Mouse (Mus musculus): ENCODE measurements around the gene Gpr156. TPM values are rescaled to one million over a fixed set of nuclear protein-coding genes. Genes with fewer than 3 reads are reported as not detected.
A peak's percentile ranks its signal among the peaks of the same experiment; 100 is the strongest.

Gpr156 gene
- total and polyA plus RNA-seq, 3 experiments: 0.08 to 0.09 TPM; not detected in 1

- Histone ChIP-seq H3K9ac (ENCODE audit: insufficient read depth, low read depth) (no peak overlapping the region), H3K27me3 (replicated peaks) (no peaks in the 10 kb centered on the region), H3K36me3 (replicated peaks in 1 of 2; ENCODE audit: control insufficient read depth in 1 of 2, insufficient read depth in 1 of 2, low read length in 1 of 2) (no peaks in the 10 kb centered on the region), H3K4me2 (ENCODE audit: insufficient read depth, low read depth, poor library complexity, severe bottlenecking) (no peak overlapping the region), H3K9me3 (replicated peaks; ENCODE audit: low read length) (no peaks in the 10 kb centered on the region), H3K4me1 (ENCODE audit: control insufficient read depth in 1 of 2, insufficient read depth in 2 of 2) (peaks cover 8 to 28% of the 10 kb centered on the region in 2 experiments), H3K4me3 (replicated peaks in 1 of 3; ENCODE audit: low read depth in 2 of 3, low read length in 2 of 3, poor library complexity in 1 of 3) (no peak overlapping the region), H3K79me2 (replicated peaks; ENCODE audit: control insufficient read depth, extremely low read depth, insufficient read depth, poor library complexity, severe bottlenecking) (no peaks in the 10 kb centered on the region), H3K27ac (ENCODE audit: insufficient read depth, low read depth) (no peak overlapping the region)
- DNase-seq (ENCODE audit: extremely low read depth): no peak
- in situ Hi-C loops (cut with MboI; ENCODE audit: low pct_ligation_motif_present, low pct_unique_long_range_greater_than_20kb, low sequenced_read_pairs): loop anchor here (25.0 kb wide), 1 partner anchor 499 kb away; the partner anchor contains the start of gene Timmdc1
- TF ChIP-seq MXI1 (IDR thresholded peaks at IDR 0.05; ENCODE audit: low read depth, low read length) (0 out of 2 replicates have a peak, but pooled peaks have one; percentile 21), PAX5 (IDR thresholded peaks at IDR 0.05; ENCODE audit: low read length) (no peak)
- dilution Hi-C loops (cut with MboI; ENCODE audit: extremely low pct_ligation_motif_present, extremely low pct_unique_long_range_greater_than_20kb, low sequenced_read_pairs): no loop called here
Measured at GRCm38 (mm10) chr16:38012891-38013290, 96.6 kb downstream of the Gpr156 start.

DNA sequence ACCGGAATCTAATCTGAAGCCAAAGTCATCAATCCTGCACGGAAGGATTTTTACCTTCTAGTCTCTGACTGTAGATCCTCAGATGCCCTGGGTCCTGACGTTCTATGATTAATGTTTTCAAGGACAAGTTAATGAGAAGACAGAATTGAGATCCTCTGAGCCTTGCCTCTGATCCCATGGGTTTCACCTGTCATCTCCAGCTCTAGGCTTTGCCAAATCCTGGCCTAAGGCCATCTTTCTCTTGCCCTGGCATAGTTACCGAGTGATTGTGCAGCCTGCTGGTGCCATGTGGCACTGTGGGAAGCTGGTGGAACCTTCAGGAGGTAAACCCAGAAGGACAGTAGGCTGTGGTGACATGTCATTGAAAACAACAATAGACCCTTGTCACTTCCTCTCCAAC, 98.7 kb downstream of the Gpr156 start:
- Histone ChIP-seq H3K27ac (ENCODE audit: insufficient read depth, low read depth) (no peak overlapping the region), H3K9me3 (replicated peaks; ENCODE audit: low read length) (peaks cover 4% of the 10 kb centered on the region), H3K4me3 (replicated peaks in 1 of 3; ENCODE audit: low read depth in 2 of 3, low read length in 2 of 3, poor library complexity in 1 of 3) (no peak overlapping the region), H3K36me3 (replicated peaks in 1 of 2; ENCODE audit: control insufficient read depth in 1 of 2, insufficient read depth in 1 of 2, low read length in 1 of 2) (no peaks in the 10 kb centered on the region), H3K79me2 (replicated peaks; ENCODE audit: control insufficient read depth, extremely low read depth, insufficient read depth, poor library complexity, severe bottlenecking) (no peaks in the 10 kb centered on the region), H3K9ac (ENCODE audit: insufficient read depth, low read depth) (no peak overlapping the region), H3K27me3 (replicated peaks) (no peaks in the 10 kb centered on the region), H3K4me2 (ENCODE audit: insufficient read depth, low read depth, poor library complexity, severe bottlenecking) (no peak overlapping the region), H3K4me1 (ENCODE audit: control insufficient read depth in 1 of 2, insufficient read depth in 2 of 2) (peaks cover 12 to 35% of the 10 kb centered on the region in 2 experiments)
- dilution Hi-C loops (cut with MboI; ENCODE audit: extremely low pct_ligation_motif_present, extremely low pct_unique_long_range_greater_than_20kb, low sequenced_read_pairs): no loop called here
- no peak for DNase-seq (ENCODE audit: extremely low read depth)
- in situ Hi-C loops (cut with MboI; ENCODE audit: low pct_ligation_motif_present, low pct_unique_long_range_greater_than_20kb, low sequenced_read_pairs): loop anchor here (25.0 kb wide), 1 partner anchor 497 kb away; the partner anchor contains the start of gene Timmdc1
- no peak for TF ChIP-seq MXI1 (IDR thresholded peaks at IDR 0.05; ENCODE audit: low read depth, low read length)
- TF ChIP-seq ELF1 (IDR thresholded peaks at IDR 0.05; ENCODE audit: low read depth, low read length): no peak
- no peak for TF ChIP-seq MEF2A (IDR thresholded peaks at IDR 0.05; ENCODE audit: borderline replicate concordance, low read depth, low read length)
- TF ChIP-seq BHLHE40 (IDR thresholded peaks at IDR 0.05; ENCODE audit: low read depth, low read length): no peak
- TF ChIP-seq KAT2A (IDR thresholded peaks at IDR 0.05; ENCODE audit: insufficient replicate concordance, low read length): no peak
- TF ChIP-seq PAX5 (IDR thresholded peaks at IDR 0.05; ENCODE audit: low read length): no peak
- no peak for TF ChIP-seq TCF12 (IDR thresholded peaks at IDR 0.05; ENCODE audit: low read depth, low read length)
- no peak for TF ChIP-seq JUN (IDR thresholded peaks at IDR 0.05; ENCODE audit: insufficient read depth, low read depth, low read length)

- dilution Hi-C loops (cut with MboI; ENCODE audit: extremely low pct_ligation_motif_present, extremely low pct_unique_long_range_greater_than_20kb, low sequenced_read_pairs): no loop called here
- TF ChIP-seq PAX5 (IDR thresholded peaks at IDR 0.05; ENCODE audit: low read length): no peak
- peak; percentile 69; the same call in 1 of the 2 replicates for TF ChIP-seq ZMIZ1 (IDR thresholded peaks at IDR 0.05; ENCODE audit: low read depth, low read length)
- TF ChIP-seq MYC (IDR thresholded peaks at IDR 0.05; ENCODE audit: low read depth, low read length): peak; percentile 84
- no peak for TF ChIP-seq UBTF (IDR thresholded peaks at IDR 0.05; ENCODE audit: low read depth, low read length)
- TF ChIP-seq ZKSCAN1 (IDR thresholded peaks at IDR 0.05; ENCODE audit: borderline replicate concordance, low read depth, low read length): no peak
- peak; percentile 82 for TF ChIP-seq SIN3A (IDR thresholded peaks at IDR 0.05; ENCODE audit: low read length)
- TF ChIP-seq GABPA (IDR thresholded peaks at IDR 0.05; ENCODE audit: insufficient replicate concordance, low read depth, low read length): 0 out of 2 replicates have a peak, but pooled peaks have one; percentile 19
- peak; percentile 93 for TF ChIP-seq MAFK (IDR thresholded peaks at IDR 0.05; ENCODE audit: insufficient replicate concordance, low read length)
- peak; percentile 93 for TF ChIP-seq MAZ (IDR thresholded peaks at IDR 0.05; ENCODE audit: low read depth, low read length)
- TF ChIP-seq MAX (IDR thresholded peaks at IDR 0.05; ENCODE audit: low read length): peak; percentile 75; the same call in 1 of the 2 replicates
- TF ChIP-seq JUND (conservative IDR thresholded peaks at IDR 0.05; ENCODE audit: low read depth, low read length): peak; percentile 95
- TF ChIP-seq POLR2AphosphoS2 (IDR thresholded peaks at IDR 0.05; ENCODE audit: low read depth, low read length): no peak
- TF ChIP-seq HCFC1 (IDR thresholded peaks at IDR 0.05; ENCODE audit: low read depth, low read length): peak; percentile 59
- TF ChIP-seq IRF4 (IDR thresholded peaks at IDR 0.05; ENCODE audit: low read depth, low read length): peak; percentile 95
- TF ChIP-seq CHD1 (IDR thresholded peaks at IDR 0.05; ENCODE audit: low read depth, low read length): no peak
- TF ChIP-seq ZC3H11A (IDR thresholded peaks at IDR 0.05; ENCODE audit: low read depth, low read length): no peak
- TF ChIP-seq MXI1 (IDR thresholded peaks at IDR 0.05; ENCODE audit: low read depth, low read length): no peak
Measured at GRCm38 (mm10) chr16:38016928-38017524, 100.7 kb downstream of the Gpr156 start.

More at GRCm38 (mm10) chr16:38016928-38017524, 100.7 kb downstream of the Gpr156 start:
- no peaks in the 10 kb centered on the region for H3K79me2 ChIP-seq (replicated peaks; ENCODE audit: control insufficient read depth, extremely low read depth, insufficient read depth, poor library complexity, severe bottlenecking)
- in situ Hi-C loops (cut with MboI; ENCODE audit: low pct_ligation_motif_present, low pct_unique_long_range_greater_than_20kb, low sequenced_read_pairs): loop anchor here (25.0 kb wide), 1 partner anchor 495 kb away; the partner anchor contains the start of gene Timmdc1
- peak overlapping the region; percentile 91 for H3K4me2 ChIP-seq (ENCODE audit: insufficient read depth, low read depth, poor library complexity, severe bottlenecking)
- peaks cover 4% of the 10 kb centered on the region for H3K9me3 ChIP-seq (replicated peaks; ENCODE audit: low read length)
- H3K9ac ChIP-seq (ENCODE audit: insufficient read depth, low read depth): peak overlapping the region; percentile 50
- H3K4me1 ChIP-seq (ENCODE audit: control insufficient read depth in 1 of 2, insufficient read depth in 2 of 2): peaks cover 12 to 35% of the 10 kb centered on the region in 2 experiments
- H3K27me3 ChIP-seq (replicated peaks): no peaks in the 10 kb centered on the region
- H3K36me3 ChIP-seq (replicated peaks in 1 of 2; ENCODE audit: control insufficient read depth in 1 of 2, insufficient read depth in 1 of 2, low read length in 1 of 2): no peaks in the 10 kb centered on the region
- DNase-seq (ENCODE audit: extremely low read depth): peak; percentile 96
- H3K4me3 ChIP-seq (replicated peaks in 1 of 3; ENCODE audit: low read depth in 2 of 3, low read length in 2 of 3, poor library complexity in 1 of 3): peak overlapping the region in 2 of 3 experiments; percentile 8 to 15
- H3K27ac ChIP-seq (ENCODE audit: insufficient read depth, low read depth): peak overlapping the region; percentile 79

All from CH12.LX (cell line).